Mouse (Mus musculus) kidney, adult 2 months (tissue): ENCODE data around the gene Lrrc75a. TPM values are rescaled to one million over a fixed set of nuclear protein-coding genes. Genes with fewer than 3 reads are reported as not detected.
A peak's percentile ranks its signal among the peaks of the same experiment; 100 is the strongest.

ENCODE experiments used
- DNase-seq: peaks from one replicate; pipeline ENCODE4 v3.0.0; 2021
- H3K27ac ChIP-seq: fragments of 200-500 bp; 2 replicates; pipeline ENCODE4 v1.5.1; 2012; ENCODE audit warnings: low read depth, low read length, control low read depth, inconsistent platforms; ENCODE audit not compliant: insufficient read depth
- H3K27me3 ChIP-seq: fragments of 200-500 bp; replicated peaks from 2 replicates; pipeline ENCODE4 v1.6.1; 2012; ENCODE audit warnings: mild to moderate bottlenecking, moderate library complexity, low read length, inconsistent platforms; ENCODE audit not compliant: control insufficient read depth, insufficient read depth
- H3K36me3 ChIP-seq: fragments of 200-500 bp; 2 replicates; pipeline ENCODE4 v1.6.1; 2012; ENCODE audit warnings: mild to moderate bottlenecking, moderate library complexity, low read length, inconsistent platforms; ENCODE audit not compliant: control insufficient read depth, insufficient read depth
- H3K4me1 ChIP-seq: fragments of 200-500 bp; 2 replicates; pipeline ENCODE4 v1.6.1; 2011; ENCODE audit warnings: low read length; ENCODE audit not compliant: control insufficient read depth, insufficient read depth
- H3K4me3 ChIP-seq: fragments of 200-500 bp; 2 replicates; pipeline ENCODE4 v1.5.1; 2011; ENCODE audit warnings: mild to moderate bottlenecking, low read depth, low read length, control low read depth; ENCODE audit not compliant: insufficient read depth
- CTCF ChIP-seq: fragments of 200-500 bp; conservative IDR thresholded peaks from 2 replicates; pipeline ENCODE4 v1.5.1; 2011; ENCODE audit warnings: low read depth, mild to moderate bottlenecking, control low read depth, low read length, moderate library complexity, mixed read lengths; ENCODE audit not compliant: insufficient read depth, insufficient read length
- POLR2A ChIP-seq: fragments of 200-500 bp; IDR thresholded peaks from one replicate; pipeline ENCODE4 v1.6.1; 2011; ENCODE audit warnings: low read depth, low read length, control low read depth
- WGBS: fragments of 180-500 bp; shearing (Covaris S2); methylation state at CpG from one replicate; pipeline ENCODE4 v1.1.7; 2018; 5-methylcytosine and 5-hydroxymethylcytosine counted together
- polyA plus RNA-seq: library from polyadenylated mRNA; depleted of rRNA; stranded (reverse); fragments of >200 nt; gene quantifications from 2 replicates; pipeline ENCODE4 v1.2.3, GENCODE M21; 2012

Gene Lrrc75a
- polyA plus RNA-seq, 1 experiment = 8.0 TPM

DNA sequence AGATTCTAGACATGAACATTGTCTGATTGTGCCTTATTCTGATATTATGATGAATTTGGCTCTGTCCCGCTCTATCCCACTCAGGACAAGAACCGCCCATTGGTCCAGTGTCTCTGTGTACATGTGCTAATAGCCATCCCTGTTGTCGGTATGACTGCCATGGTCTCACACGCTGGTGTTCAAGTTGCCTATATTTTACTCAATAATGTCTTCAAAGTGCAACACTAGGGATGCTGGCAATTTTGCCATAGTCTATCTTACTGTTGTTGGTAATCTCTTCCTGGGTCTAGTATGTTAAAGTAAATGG is 27.9 kb upstream of the Lrrc75a start:
- 91% methylated on average over 4 of the region's 4 CpGs for WGBS
- Histone ChIP-seq H3K27ac (no peak overlapping the region), H3K4me1 (no peaks in the 10 kb centered on the region), H3K36me3 (no peaks in the 10 kb centered on the region), H3K27me3 (no peaks in the 10 kb centered on the region), H3K4me3 (no peak overlapping the region)
- DNase-seq = no peak
- no peak for TF ChIP-seq CTCF
- no peak for TF ChIP-seq POLR2A

DNA sequence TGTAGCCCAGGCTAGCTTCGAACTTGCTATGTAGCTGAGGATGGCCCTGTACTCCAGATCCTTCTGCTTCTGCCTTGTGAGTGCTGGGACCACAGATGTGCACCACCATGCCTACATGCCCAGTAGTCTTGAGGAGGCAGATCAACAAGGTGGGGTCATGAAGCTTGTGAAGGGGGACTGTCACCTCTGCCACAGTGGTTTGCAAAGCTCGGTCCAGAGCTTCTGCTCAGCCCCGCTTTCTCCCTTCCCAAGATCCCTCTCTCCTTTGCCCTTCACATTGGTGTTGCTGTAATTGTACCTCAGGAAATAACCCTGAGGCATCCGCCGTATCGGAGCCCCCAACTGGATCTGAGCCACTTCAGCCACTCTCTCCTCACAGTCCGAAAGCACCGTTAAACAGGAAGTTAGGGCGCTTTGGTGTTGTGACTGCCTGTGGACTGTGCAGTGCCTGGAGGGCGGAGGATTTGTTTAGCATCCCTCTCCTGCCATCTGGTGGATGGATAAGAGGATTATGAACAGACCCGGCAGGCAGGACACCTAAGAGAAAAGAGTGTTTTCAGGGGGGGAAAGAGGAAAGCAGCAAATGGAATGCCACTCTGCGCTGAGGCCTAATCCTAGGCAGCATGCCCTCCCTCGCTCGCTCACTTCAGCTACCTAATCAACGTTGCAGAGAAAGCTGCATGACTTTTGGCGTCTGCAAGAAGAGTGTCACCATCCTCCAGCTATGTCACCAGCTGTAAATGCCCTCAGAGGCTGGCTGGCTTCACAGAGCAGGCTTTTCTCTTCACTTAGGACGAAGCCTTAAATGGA is 27.4 kb upstream of the Lrrc75a start:
- Histone ChIP-seq H3K36me3 (no peaks in the 10 kb centered on the region), H3K27ac (no peak overlapping the region), H3K27me3 (no peaks in the 10 kb centered on the region), H3K4me3 (peak overlapping the region; percentile 21; the same call in 1 of the 2 replicates), H3K4me1 (no peaks in the 10 kb centered on the region)
- peak; percentile 85 for DNase-seq
- no peak for TF ChIP-seq POLR2A
- TF ChIP-seq CTCF = peak; percentile 88
- 18% methylated on average over 17 of the region's 17 CpGs for WGBS

- H3K4me3 ChIP-seq = no peak overlapping the region
- H3K27ac ChIP-seq = no peak overlapping the region
- no peak for DNase-seq
- no peaks in the 10 kb centered on the region for H3K27me3 ChIP-seq
- no peaks in the 10 kb centered on the region for H3K4me1 ChIP-seq
- no peak for TF ChIP-seq CTCF
- no peak for TF ChIP-seq POLR2A
- 75% methylated on average over 6 of the region's 6 CpGs for WGBS
- H3K36me3 ChIP-seq = no peaks in the 10 kb centered on the region
Measured at GRCm38 (mm10) chr11:62670006-62670405, 21.7 kb upstream of the Lrrc75a start.

DNA sequence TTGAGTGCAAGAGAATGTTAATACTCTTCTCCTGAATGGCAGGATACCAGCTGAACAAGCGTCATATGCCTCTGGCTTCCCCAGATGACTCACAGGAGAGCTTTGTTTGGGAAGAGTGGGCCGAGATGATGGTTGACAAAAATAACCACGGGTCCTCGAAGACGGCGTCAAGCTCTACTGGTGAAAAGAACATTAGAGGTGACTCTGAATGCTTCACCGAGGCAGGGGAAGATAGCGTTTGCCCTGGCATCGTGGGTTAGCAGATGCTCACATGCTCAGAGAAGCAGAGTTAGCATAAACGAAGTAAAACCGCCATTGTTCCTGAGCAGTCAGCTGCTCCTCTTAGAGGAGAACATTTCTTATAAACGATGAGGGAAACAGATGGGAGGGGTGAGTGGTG is 21.1 kb upstream of the Lrrc75a start:
- DNase-seq = no peak
- Histone ChIP-seq H3K4me3 (no peak overlapping the region), H3K36me3 (no peaks in the 10 kb centered on the region), H3K27me3 (no peaks in the 10 kb centered on the region), H3K4me1 (no peaks in the 10 kb centered on the region), H3K27ac (no peak overlapping the region)
- TF ChIP-seq CTCF (no peak), POLR2A (no peak)
- WGBS = 62% methylated on average over 12 of the region's 12 CpGs

DNA sequence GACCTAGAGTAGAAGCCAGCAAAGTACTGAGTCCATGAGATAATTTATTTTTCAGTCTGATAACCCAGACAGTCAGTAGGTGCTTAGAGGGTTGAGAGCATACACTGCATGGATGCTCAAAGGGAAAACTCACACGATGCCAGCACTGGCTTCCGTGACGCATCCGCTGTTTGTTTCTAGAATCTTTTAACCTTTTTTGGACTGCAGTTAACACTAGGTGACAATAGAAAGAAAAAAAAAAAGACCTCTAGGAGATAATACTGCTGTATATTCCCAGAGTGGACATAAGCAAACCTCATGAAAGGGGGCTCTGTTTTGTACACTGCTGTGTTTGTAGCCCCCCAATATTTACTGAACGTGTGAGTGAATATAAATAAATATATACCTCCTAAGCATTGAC is 20.7 kb upstream of the Lrrc75a start:
- Histone ChIP-seq H3K36me3 (no peaks in the 10 kb centered on the region), H3K4me1 (no peaks in the 10 kb centered on the region), H3K27me3 (no peaks in the 10 kb centered on the region), H3K27ac (no peak overlapping the region), H3K4me3 (no peak overlapping the region)
- DNase-seq = no peak
- 87% methylated on average over 5 of the region's 5 CpGs for WGBS
- TF ChIP-seq POLR2A (no peak), CTCF (no peak)

DNA sequence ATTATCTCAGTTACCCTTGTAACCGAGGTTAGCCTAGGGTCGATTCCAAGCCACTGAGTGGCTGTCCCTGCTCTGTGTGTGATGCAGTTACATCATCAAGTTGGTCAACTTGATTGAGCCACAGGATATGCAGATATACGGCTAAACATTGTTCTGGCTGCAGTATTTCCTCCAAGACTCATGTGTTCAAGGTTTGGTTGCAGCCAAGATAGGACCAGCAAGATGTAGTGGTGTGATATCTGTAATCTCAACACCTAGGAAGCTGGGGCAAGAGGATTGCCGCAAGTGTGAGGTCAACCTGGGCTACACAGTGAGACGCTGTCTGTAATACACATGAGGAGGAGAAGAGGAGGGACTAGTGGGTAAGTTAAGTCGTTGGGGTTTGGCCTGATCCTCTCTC is 15.9 kb upstream of the Lrrc75a start:
- 85% methylated on average over 6 of the region's 6 CpGs for WGBS
- no peak overlapping the region for H3K4me3 ChIP-seq
- H3K27ac ChIP-seq = no peak overlapping the region
- H3K4me1 ChIP-seq = no peaks in the 10 kb centered on the region; the same call in 1 of the 2 replicates
- TF ChIP-seq CTCF (no peak), POLR2A (no peak)
- H3K36me3 ChIP-seq = no peaks in the 10 kb centered on the region
- no peaks in the 10 kb centered on the region for H3K27me3 ChIP-seq
- no peak for DNase-seq

DNA sequence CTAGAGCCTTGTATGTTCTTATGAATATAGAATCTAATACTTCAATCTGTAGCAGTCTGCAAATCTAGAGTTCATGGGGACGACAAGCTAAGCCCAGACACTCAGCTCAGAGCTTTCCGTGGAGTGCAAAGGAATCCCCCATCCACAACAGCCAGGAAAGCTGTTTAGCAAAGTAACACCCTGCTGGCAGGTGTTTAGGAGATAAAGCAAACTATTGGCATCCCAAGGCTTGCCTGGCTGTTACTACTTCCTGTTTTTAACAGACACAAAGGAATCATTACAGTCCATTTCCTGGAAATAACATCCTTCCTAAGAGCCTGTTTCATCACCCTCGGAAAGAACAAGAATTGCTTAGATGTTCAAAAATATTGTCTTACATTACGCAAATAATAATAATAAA is 12.6 kb upstream of the Lrrc75a start:
- WGBS = 63% methylated on average over 4 of the region's 4 CpGs
- H3K27me3 ChIP-seq = no peaks in the 10 kb centered on the region
- no peak overlapping the region for H3K4me3 ChIP-seq
- H3K27ac ChIP-seq = no peak overlapping the region
- no peak for TF ChIP-seq CTCF
- no peak for TF ChIP-seq POLR2A
- H3K36me3 ChIP-seq = no peaks in the 10 kb centered on the region
- H3K4me1 ChIP-seq = no peaks in the 10 kb centered on the region; the same call in 1 of the 2 replicates
- no peak for DNase-seq
